Mouse (Mus musculus): ENCODE measurements around the gene Grin2d. TPM values are rescaled to one million over a fixed set of nuclear protein-coding genes. Genes with fewer than 3 reads are reported as not detected.
"Not testable (repeated sequence)": the region's sequence is repeated elsewhere in the genome, so short reads cannot be mapped to it uniquely, and the experiment has no call there.

The Grin2d gene
- under 1 TPM in 18 of 26 experiments, not detected in 8; 0.12 to 0.65 (median 0.28) TPM for total RNA-seq (2018; cell fraction: chromatin; rRNA removed)
- total RNA-seq (2018; cell fraction: cytosol; rRNA removed): under 1 TPM in 24 of 26 experiments, not detected in 2; 0.03 to 0.13 (median 0.05) TPM
- total RNA-seq (2018; cell fraction: nucleus; rRNA removed): under 1 TPM in 17 of 26 experiments, not detected in 9; 0.06 to 0.50 (median 0.21) TPM
- polyA plus RNA-seq (2018): 0.11 to 0.12 TPM in 2 of 3 replicates, not detected in the other

- 78% methylated on average over 1 of the region's 1 CpGs for WGBS (ENCODE audit: missing documents)
- peaks cover 27% of the 10 kb centered on the region for H3K79me2 ChIP-seq (ENCODE audit: inconsistent target)
- not testable (repeated sequence) for H3K27ac ChIP-seq; H3K4me3 ChIP-seq (ENCODE audit: inconsistent target)
- H3K36me3 ChIP-seq (ENCODE audit: inconsistent target): peaks cover 90% of the 10 kb centered on the region
Observed at GRCm38 (mm10) chr7:45878278-45878677, at the start of gene Grin2d. TSS of gene Grin2d (minus strand) at chr7:45878378.

GRCm38 (mm10) chr7:45924429-45924816, 46.2 kb upstream of the Grin2d start:
- Histone ChIP-seq H3K36me3 (ENCODE audit: inconsistent target) (no peaks in the 10 kb centered on the region), H3K4me3 (ENCODE audit: inconsistent target) (peak overlapping the region; percentile 32), H3K79me2 (ENCODE audit: inconsistent target) (peaks cover 15% of the 10 kb centered on the region), H3K27ac (peak overlapping the region; percentile 100; the same call in 1 of the 2 replicates)
- 19% methylated on average over 14 of the region's 14 CpGs for WGBS (ENCODE audit: missing documents)

- 5% methylated on average over 24 of the region's 24 CpGs for WGBS (ENCODE audit: missing documents)
- Histone ChIP-seq H3K36me3 (ENCODE audit: inconsistent target) (peaks cover 4% of the 10 kb centered on the region; the same call in 1 of the 2 replicates), H3K79me2 (ENCODE audit: inconsistent target) (peaks cover 21% of the 10 kb centered on the region), H3K27ac (peak within 1 kb of the TSS; percentile 100), H3K4me3 (ENCODE audit: inconsistent target) (peak within 1 kb of the TSS; percentile 32)
Observed at GRCm38 (mm10) chr7:45923762-45924428, 45.7 kb upstream of the Grin2d start, which contains the start of gene Ccdc114. TSS of gene Ccdc114 (plus strand) at chr7:45924072.

GRCm38 (mm10) chr7:45922928-45923761, 45.0 kb upstream of the Grin2d start:
- H3K36me3 ChIP-seq (ENCODE audit: inconsistent target): peaks cover 9% of the 10 kb centered on the region
- H3K27ac ChIP-seq: peak overlapping the region; percentile 100
- H3K79me2 ChIP-seq (ENCODE audit: inconsistent target): peaks cover 28% of the 10 kb centered on the region
- peak overlapping the region; percentile 32 for H3K4me3 ChIP-seq (ENCODE audit: inconsistent target)
- under 1% methylated on average over 37 of the region's 37 CpGs for WGBS (ENCODE audit: missing documents)

GRCm38 (mm10) chr7:45921950-45922600, 43.9 kb upstream of the Grin2d start:
- H3K79me2 ChIP-seq (ENCODE audit: inconsistent target): peaks cover 34% of the 10 kb centered on the region

GRCm38 (mm10) chr7:45921242-45921621, 43.1 kb upstream of the Grin2d start, which contains the start of gene Emp3:
TSS of gene Emp3 (minus strand) at chr7:45921404.
- Histone ChIP-seq H3K4me3 (ENCODE audit: inconsistent target) (peak within 1 kb of the TSS; percentile 96), H3K36me3 (ENCODE audit: inconsistent target) (peaks cover 17% of the 10 kb centered on the region), H3K27ac (peak within 1 kb of the TSS; percentile 100), H3K79me2 (ENCODE audit: inconsistent target) (peaks cover 34% of the 10 kb centered on the region)
- WGBS (ENCODE audit: missing documents): 1% methylated on average over 9 of the region's 9 CpGs

More at GRCm38 (mm10) chr7:45921950-45922600, 43.9 kb upstream of the Grin2d start:
- 47% methylated on average over 12 of the region's 12 CpGs for WGBS (ENCODE audit: missing documents)
- Histone ChIP-seq H3K27ac (peak overlapping the region; percentile 100), H3K4me3 (ENCODE audit: inconsistent target) (no peak overlapping the region), H3K36me3 (ENCODE audit: inconsistent target) (peaks cover 17% of the 10 kb centered on the region)

GRCm38 (mm10) chr7:45920583-45921241, 42.5 kb upstream of the Grin2d start:
- 0% methylated on average over 8 of the region's 9 CpGs for WGBS (ENCODE audit: missing documents)
- Histone ChIP-seq H3K36me3 (ENCODE audit: inconsistent target) (peaks cover 17% of the 10 kb centered on the region), H3K27ac (peak overlapping the region; percentile 100), H3K4me3 (ENCODE audit: inconsistent target) (peak overlapping the region; percentile 96), H3K79me2 (ENCODE audit: inconsistent target) (peaks cover 34% of the 10 kb centered on the region)

GRCm38 (mm10) chr7:45919761-45920160, 41.6 kb upstream of the Grin2d start:
- peak overlapping the region; percentile 96 for H3K4me3 ChIP-seq (ENCODE audit: inconsistent target)
- peaks cover 34% of the 10 kb centered on the region for H3K79me2 ChIP-seq (ENCODE audit: inconsistent target)
- WGBS (ENCODE audit: missing documents): 10% methylated on average over 4 of the region's 4 CpGs
- peaks cover 17% of the 10 kb centered on the region for H3K36me3 ChIP-seq (ENCODE audit: inconsistent target)
- H3K27ac ChIP-seq: peak overlapping the region; percentile 100

GRCm38 (mm10) chr7:45919083-45919671, 41.0 kb upstream of the Grin2d start:
- WGBS (ENCODE audit: missing documents): 70% methylated on average over 14 of the region's 14 CpGs
- Histone ChIP-seq H3K27ac (peak overlapping the region; percentile 100; the same call in 1 of the 2 replicates), H3K36me3 (ENCODE audit: inconsistent target) (peaks cover 17% of the 10 kb centered on the region), H3K4me3 (ENCODE audit: inconsistent target) (peak overlapping the region; percentile 96), H3K79me2 (ENCODE audit: inconsistent target) (peaks cover 34% of the 10 kb centered on the region)

GRCm38 (mm10) chr7:45917926-45918325, 39.7 kb upstream of the Grin2d start:
- WGBS (ENCODE audit: missing documents): 80% methylated on average over 15 of the region's 15 CpGs
- no peak overlapping the region for H3K4me3 ChIP-seq (ENCODE audit: inconsistent target)
- peaks cover 34% of the 10 kb centered on the region for H3K79me2 ChIP-seq (ENCODE audit: inconsistent target)
- H3K36me3 ChIP-seq (ENCODE audit: inconsistent target): peaks cover 17% of the 10 kb centered on the region
- H3K27ac ChIP-seq: no peak overlapping the region

- H3K4me3 ChIP-seq (ENCODE audit: inconsistent target): no peak overlapping the region
- peak overlapping the region; percentile 27; the same call in 1 of the 2 replicates for H3K27ac ChIP-seq
- peaks cover 34% of the 10 kb centered on the region for H3K79me2 ChIP-seq (ENCODE audit: inconsistent target)
- H3K36me3 ChIP-seq (ENCODE audit: inconsistent target): peaks cover 17% of the 10 kb centered on the region
- 29% methylated on average over 12 of the region's 13 CpGs for WGBS (ENCODE audit: missing documents)
Observed at GRCm38 (mm10) chr7:45917004-45917704, 39.0 kb upstream of the Grin2d start.

- Histone ChIP-seq H3K36me3 (ENCODE audit: inconsistent target) (peaks cover 17% of the 10 kb centered on the region), H3K79me2 (ENCODE audit: inconsistent target) (peaks cover 34% of the 10 kb centered on the region), H3K27ac (peak overlapping the region; percentile 48), H3K4me3 (ENCODE audit: inconsistent target) (peak overlapping the region; percentile 8; the same call in 1 of the 2 replicates)
- WGBS (ENCODE audit: missing documents): 31% methylated on average over 26 of the region's 26 CpGs
Observed at GRCm38 (mm10) chr7:45916056-45917003, 38.2 kb upstream of the Grin2d start.
